Mouse (Mus musculus): ENCODE measurements around the gene Hmx1. TPM values are rescaled to one million over a fixed set of nuclear protein-coding genes. Genes with fewer than 3 reads are reported as not detected.
A peak's percentile ranks its signal among the peaks of the same experiment; 100 is the strongest.

The Hmx1 gene
- polyA plus RNA-seq, 1 experiment from 2014 or later, result not detected

GRCm38 (mm10) chr5:35428421-35428820, 39.5 kb downstream of the Hmx1 start:
- 85% methylated on average over 6 of the region's 6 CpGs for WGBS
- TF ChIP-seq CTCF (IDR thresholded peaks at IDR 0.05; ENCODE audit: low read depth), result no peak
- no peaks in the 10 kb centered on the region for H3K36me3 ChIP-seq (ENCODE audit: insufficient read depth, low read length)

DNA sequence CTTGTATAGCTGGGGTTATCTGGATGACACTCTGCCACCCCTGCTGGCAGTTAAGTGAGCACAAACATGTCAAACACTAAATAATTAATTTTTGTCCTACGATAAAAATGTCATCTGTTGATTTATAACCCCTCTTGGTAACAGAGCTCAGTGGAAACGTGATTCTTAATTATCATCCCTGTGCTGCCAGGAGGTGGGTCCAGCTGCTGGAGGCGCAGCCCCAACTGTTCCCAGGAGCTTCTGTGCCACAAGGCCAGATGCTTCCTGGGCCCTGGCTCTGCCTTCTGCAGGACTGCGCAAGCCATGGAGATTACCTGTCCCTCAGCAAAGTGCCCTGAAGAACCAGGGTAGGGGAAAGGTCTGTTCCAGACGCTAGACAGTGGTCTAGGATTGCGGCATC, 43.2 kb downstream of the Hmx1 start:
- Histone ChIP-seq H3K4me3 (replicated peaks; ENCODE audit: low read depth, low read length) (no peak overlapping the region), H3K9ac (ENCODE audit: low read depth, low read length) (no peak overlapping the region), H3K4me1 (replicated peaks; ENCODE audit: insufficient read depth, low read length) (no peaks in the 10 kb centered on the region), H3K4me2 (ENCODE audit: low read length) (no peak overlapping the region), H3K27me3 (ENCODE audit: insufficient read depth, low read length) (no peaks in the 10 kb centered on the region), H3K9me3 (replicated peaks; ENCODE audit: low read length) (no peaks in the 10 kb centered on the region), H3K27ac (no peak overlapping the region), H3K36me3 (ENCODE audit: insufficient read depth, low read length) (no peaks in the 10 kb centered on the region)
- DNase-seq (ENCODE audit: low spot score) (no peak), ATAC-seq (replicated peaks; ENCODE audit: low FRiP score, low read depth) (no peak)
- WGBS, result 50% methylated on average over 6 of the region's 6 CpGs
- TF ChIP-seq CTCF (IDR thresholded peaks at IDR 0.05; ENCODE audit: low read depth), result no peak

More at GRCm38 (mm10) chr5:35428421-35428820, 39.5 kb downstream of the Hmx1 start:
- Histone ChIP-seq H3K4me3 (replicated peaks; ENCODE audit: low read depth, low read length) (no peak overlapping the region), H3K27me3 (ENCODE audit: insufficient read depth, low read length) (no peaks in the 10 kb centered on the region), H3K9me3 (replicated peaks; ENCODE audit: low read length) (no peaks in the 10 kb centered on the region), H3K4me1 (replicated peaks; ENCODE audit: insufficient read depth, low read length) (no peaks in the 10 kb centered on the region), H3K27ac (no peak overlapping the region), H3K9ac (ENCODE audit: low read depth, low read length) (no peak overlapping the region), H3K4me2 (ENCODE audit: low read length) (no peak overlapping the region)
- ATAC-seq (replicated peaks; ENCODE audit: low FRiP score, low read depth) (no peak), DNase-seq (ENCODE audit: low spot score) (no peak)

- ATAC-seq (replicated peaks; ENCODE audit: low FRiP score, low read depth) (no peak), DNase-seq (ENCODE audit: low spot score) (no peak)
- Histone ChIP-seq H3K27ac (no peak overlapping the region), H3K4me2 (ENCODE audit: low read length) (no peak overlapping the region), H3K27me3 (ENCODE audit: insufficient read depth, low read length) (no peaks in the 10 kb centered on the region), H3K9me3 (replicated peaks; ENCODE audit: low read length) (no peaks in the 10 kb centered on the region), H3K36me3 (ENCODE audit: insufficient read depth, low read length) (no peaks in the 10 kb centered on the region), H3K9ac (ENCODE audit: low read depth, low read length) (no peak overlapping the region), H3K4me3 (replicated peaks; ENCODE audit: low read depth, low read length) (no peak overlapping the region), H3K4me1 (replicated peaks; ENCODE audit: insufficient read depth, low read length) (no peaks in the 10 kb centered on the region)
- whole genome bisulfite sequencing, result 34% methylated on average over 5 of the region's 5 CpGs
- peak; percentile 29; the same call in 1 of the 2 replicates for TF ChIP-seq CTCF (IDR thresholded peaks at IDR 0.05; ENCODE audit: low read depth)
Observed at GRCm38 (mm10) chr5:35434038-35434437, 45.1 kb downstream of the Hmx1 start.

DNA sequence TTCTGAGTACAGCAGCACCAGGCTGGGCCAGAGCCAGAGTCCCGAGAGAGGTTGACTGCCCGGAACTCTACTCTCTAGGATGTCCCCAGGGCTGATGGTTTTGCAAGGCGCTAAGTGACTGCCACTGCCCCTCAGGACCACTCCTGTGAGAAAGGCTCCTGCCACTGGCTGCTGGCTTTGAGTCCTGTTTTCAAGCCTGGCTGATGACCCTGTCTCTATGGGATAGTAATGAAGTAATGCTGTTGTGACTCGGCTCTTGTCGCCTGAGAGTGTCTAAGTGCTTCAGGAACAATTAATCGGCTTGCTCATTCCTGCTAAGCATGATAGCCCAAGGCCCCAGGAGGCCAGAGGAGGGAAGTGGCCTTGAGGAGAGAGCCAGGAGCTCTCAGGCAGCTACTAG, 45.8 kb downstream of the Hmx1 start:
- Histone ChIP-seq H3K4me1 (replicated peaks; ENCODE audit: insufficient read depth, low read length) (no peaks in the 10 kb centered on the region), H3K27me3 (ENCODE audit: insufficient read depth, low read length) (no peaks in the 10 kb centered on the region), H3K4me3 (replicated peaks; ENCODE audit: low read depth, low read length) (no peak overlapping the region), H3K9me3 (replicated peaks; ENCODE audit: low read length) (no peaks in the 10 kb centered on the region), H3K27ac (no peak overlapping the region), H3K36me3 (ENCODE audit: insufficient read depth, low read length) (no peaks in the 10 kb centered on the region), H3K9ac (ENCODE audit: low read depth, low read length) (no peak overlapping the region), H3K4me2 (ENCODE audit: low read length) (no peak overlapping the region)
- no peak for TF ChIP-seq CTCF (IDR thresholded peaks at IDR 0.05; ENCODE audit: low read depth)
- no peak for DNase-seq (ENCODE audit: low spot score)
- 52% methylated on average over 6 of the region's 6 CpGs for WGBS
- no peak for ATAC-seq (replicated peaks; ENCODE audit: low FRiP score, low read depth)

GRCm38 (mm10) chr5:35438805-35439204, 49.9 kb downstream of the Hmx1 start:
- no peak for DNase-seq (ENCODE audit: low spot score)
- WGBS, result 82% methylated on average over 6 of the region's 6 CpGs
- no peak for ATAC-seq (replicated peaks; ENCODE audit: low FRiP score, low read depth)
- no peak overlapping the region for H3K9ac ChIP-seq (ENCODE audit: low read depth, low read length)
- H3K36me3 ChIP-seq (ENCODE audit: insufficient read depth, low read length), result no peaks in the 10 kb centered on the region
- TF ChIP-seq CTCF (IDR thresholded peaks at IDR 0.05; ENCODE audit: low read depth), result no peak
- H3K4me1 ChIP-seq (replicated peaks; ENCODE audit: insufficient read depth, low read length), result no peaks in the 10 kb centered on the region
- H3K4me3 ChIP-seq (replicated peaks; ENCODE audit: low read depth, low read length), result no peak overlapping the region
- H3K27me3 ChIP-seq (ENCODE audit: insufficient read depth, low read length), result no peaks in the 10 kb centered on the region
- H3K4me2 ChIP-seq (ENCODE audit: low read length), result no peak overlapping the region
- no peak overlapping the region for H3K27ac ChIP-seq
- no peaks in the 10 kb centered on the region for H3K9me3 ChIP-seq (replicated peaks; ENCODE audit: low read length)

GRCm38 (mm10) chr5:35440459-35440858, 51.6 kb downstream of the Hmx1 start:
- 47% methylated on average over 8 of the region's 8 CpGs for WGBS
- Histone ChIP-seq H3K36me3 (ENCODE audit: insufficient read depth, low read length) (no peaks in the 10 kb centered on the region), H3K4me2 (ENCODE audit: low read length) (no peak overlapping the region), H3K9me3 (replicated peaks; ENCODE audit: low read length) (no peaks in the 10 kb centered on the region), H3K27me3 (ENCODE audit: insufficient read depth, low read length) (no peaks in the 10 kb centered on the region), H3K4me3 (replicated peaks; ENCODE audit: low read depth, low read length) (no peak overlapping the region), H3K4me1 (replicated peaks; ENCODE audit: insufficient read depth, low read length) (no peaks in the 10 kb centered on the region), H3K27ac (no peak overlapping the region), H3K9ac (ENCODE audit: low read depth, low read length) (no peak overlapping the region)
- DNase-seq (ENCODE audit: low spot score) (no peak), ATAC-seq (replicated peaks; ENCODE audit: low FRiP score, low read depth) (no peak)
- TF ChIP-seq CTCF (IDR thresholded peaks at IDR 0.05; ENCODE audit: low read depth), result no peak

GRCm38 (mm10) chr5:35441411-35441810, 52.5 kb downstream of the Hmx1 start:
- Histone ChIP-seq H3K27ac (no peak overlapping the region), H3K9ac (ENCODE audit: low read depth, low read length) (no peak overlapping the region), H3K36me3 (ENCODE audit: insufficient read depth, low read length) (no peaks in the 10 kb centered on the region), H3K4me1 (replicated peaks; ENCODE audit: insufficient read depth, low read length) (no peaks in the 10 kb centered on the region), H3K4me3 (replicated peaks; ENCODE audit: low read depth, low read length) (no peak overlapping the region), H3K27me3 (ENCODE audit: insufficient read depth, low read length) (no peaks in the 10 kb centered on the region), H3K9me3 (replicated peaks; ENCODE audit: low read length) (no peaks in the 10 kb centered on the region), H3K4me2 (ENCODE audit: low read length) (no peak overlapping the region)
- ATAC-seq (replicated peaks; ENCODE audit: low FRiP score, low read depth), result no peak
- DNase-seq (ENCODE audit: low spot score), result no peak
- 68% methylated on average over 9 of the region's 9 CpGs for WGBS
- no peak for TF ChIP-seq CTCF (IDR thresholded peaks at IDR 0.05; ENCODE audit: low read depth)

Data from kidney, postnatal 0 days (tissue).